Mouse (Mus musculus): ENCODE data around the gene Vps53. TPM values are rescaled to one million over a fixed set of nuclear protein-coding genes. Genes with fewer than 3 reads are reported as not detected.

Vps53 gene
- total RNA-seq, 2 experiments from 2014 or later = 67.5 to 77.7 TPM

DNA sequence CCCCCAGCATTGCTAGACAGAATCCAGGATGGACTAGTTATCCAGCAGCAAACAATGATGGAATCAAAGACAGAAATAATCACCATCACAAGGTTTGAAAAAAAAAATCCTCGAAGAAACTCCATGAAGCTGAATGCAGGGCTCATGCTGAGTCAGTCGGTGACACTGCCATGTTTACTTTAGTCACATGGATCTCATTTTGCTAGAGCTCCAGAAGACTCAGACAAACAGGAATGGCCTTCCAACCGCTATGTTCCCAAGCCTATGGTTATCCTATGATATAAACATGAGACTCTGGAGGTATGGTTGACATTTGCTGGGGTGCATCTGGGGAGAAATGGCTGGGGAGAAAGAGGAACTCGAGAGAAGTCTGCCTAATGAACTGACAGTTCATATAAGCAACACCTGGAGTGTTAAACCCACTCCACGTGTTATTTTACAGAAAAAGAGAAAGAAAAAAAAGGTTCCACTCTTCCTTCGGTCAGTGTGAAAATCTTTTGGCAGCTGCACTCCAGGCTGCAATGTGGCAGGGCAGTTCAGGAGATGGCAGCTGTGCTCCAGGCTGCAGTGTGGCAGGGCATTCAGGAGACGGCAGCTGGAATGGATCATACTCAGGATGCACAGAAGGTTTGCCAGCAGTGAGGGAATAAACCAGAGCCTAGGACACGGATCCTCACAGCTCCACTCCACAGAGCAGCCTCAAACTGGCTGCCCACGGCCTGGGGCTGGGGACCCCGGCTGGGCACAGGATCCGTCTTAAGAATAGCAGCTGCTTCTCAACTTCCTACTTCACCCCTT is 105.0 kb downstream of the Vps53 start:
- intact Hi-C loops (cut with DNase I) = loop anchor here (10.0 kb wide), 1 partner anchor 290 kb away; no protein-coding TSS in a partner anchor
- DNase-seq (ENCODE audit: low spot score in 2 of 2) = no peak

DNA sequence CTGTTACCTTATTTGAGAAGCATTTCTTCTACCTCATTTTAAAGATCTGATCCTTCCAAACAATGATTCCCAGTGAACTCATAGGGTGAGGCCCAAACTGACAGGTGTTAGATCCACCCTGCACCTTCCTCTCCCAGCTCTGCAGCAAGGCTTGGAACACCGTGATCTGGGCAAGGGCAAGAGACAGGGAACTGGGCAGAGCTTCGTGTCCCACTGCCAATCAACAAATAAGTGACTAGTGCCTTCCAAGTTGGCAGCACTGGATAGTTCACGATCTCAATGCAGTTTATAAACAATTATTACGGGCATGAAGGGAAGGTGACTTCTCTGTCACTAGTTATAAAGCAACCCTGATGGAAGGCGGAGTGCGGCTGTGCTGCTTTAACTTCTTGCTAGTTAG is 109.6 kb downstream of the Vps53 start:
- intact Hi-C loops (cut with DNase I) = loop anchor here (10.0 kb wide), 1 partner anchor 285 kb away; no protein-coding TSS in a partner anchor
- DNase-seq (ENCODE audit: low spot score in 2 of 2) = no peak

DNA sequence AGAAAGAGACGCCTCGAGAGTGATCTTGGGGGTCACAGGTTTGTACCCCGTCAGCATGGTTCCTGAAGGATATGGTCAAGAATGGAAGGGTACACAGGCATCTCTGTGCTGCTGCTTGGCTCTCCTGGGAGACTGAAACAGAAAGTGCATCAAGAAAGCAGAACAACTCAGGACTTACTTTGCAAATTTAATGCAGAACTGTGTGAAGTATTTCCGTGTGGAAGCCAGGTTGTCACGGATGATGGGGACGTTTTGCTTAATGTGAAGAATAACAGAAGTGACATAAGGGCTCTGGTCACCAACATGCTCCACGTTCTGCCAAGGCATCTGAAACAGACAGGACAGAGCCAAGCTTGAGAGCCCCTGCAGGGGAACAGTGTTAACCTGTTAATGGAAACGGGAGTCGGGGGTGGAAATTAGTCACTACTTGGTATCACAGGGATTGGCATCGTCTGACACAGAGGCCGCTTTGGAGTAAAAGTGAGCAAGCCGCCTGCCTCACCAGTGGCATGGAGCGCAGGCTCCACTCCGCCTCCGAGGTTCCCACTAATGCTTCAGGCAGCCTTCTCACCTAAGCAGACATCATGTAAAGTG is 112.8 kb downstream of the Vps53 start:
- intact Hi-C loops (cut with DNase I) = no loop called here
- no peak for DNase-seq (ENCODE audit: low spot score in 2 of 2)

GRCm38 (mm10) chr11:76065521-76066095 is 113.8 kb downstream of the Vps53 start:
- DNase-seq (ENCODE audit: low spot score in 2 of 2) = no peak
- intact Hi-C loops (cut with DNase I) = no loop called here

DNA sequence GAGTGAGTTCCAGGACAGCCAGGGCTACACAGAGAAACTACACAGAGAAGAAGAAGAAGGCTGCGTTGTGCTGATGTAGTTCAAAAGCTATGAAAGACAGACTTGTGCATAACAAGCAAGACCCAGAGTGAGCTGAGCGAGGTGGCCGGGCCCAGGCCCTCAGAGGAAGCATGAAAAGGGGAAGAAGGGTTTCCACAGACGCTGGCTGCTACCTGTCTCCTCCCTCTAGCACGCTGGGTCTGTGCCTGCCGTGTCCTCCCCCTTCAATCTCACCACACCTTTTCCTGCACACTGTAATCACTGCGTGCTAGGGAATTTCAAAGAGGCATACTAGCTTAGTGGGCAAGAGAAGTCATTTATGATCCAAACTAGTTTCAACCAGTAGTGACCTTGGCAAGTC is 115.0 kb downstream of the Vps53 start:
- intact Hi-C loops (cut with DNase I) = no loop called here
- DNase-seq (ENCODE audit: low spot score in 2 of 2) = no peak

DNA sequence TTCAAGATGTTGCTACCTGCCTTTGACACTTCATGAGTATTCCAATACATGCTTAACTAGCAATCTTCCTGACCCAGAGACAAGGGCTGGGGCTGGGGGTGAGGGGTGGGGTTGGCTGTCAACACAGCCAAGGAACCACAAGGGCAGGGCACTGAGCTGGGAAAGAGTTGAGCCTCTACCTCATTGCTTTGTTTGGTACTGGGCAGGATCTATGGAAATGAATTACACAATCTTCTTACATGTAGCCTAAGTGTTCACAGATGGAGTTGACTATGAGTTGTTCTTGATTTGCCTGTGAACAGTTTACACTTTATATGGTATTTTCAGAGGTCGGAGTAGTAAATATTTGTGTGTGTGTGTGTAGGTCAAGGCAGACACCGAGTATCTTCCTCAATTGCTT is 118.5 kb downstream of the Vps53 start:
- no peak for DNase-seq (ENCODE audit: low spot score in 2 of 2)
- intact Hi-C loops (cut with DNase I) = no loop called here

DNA sequence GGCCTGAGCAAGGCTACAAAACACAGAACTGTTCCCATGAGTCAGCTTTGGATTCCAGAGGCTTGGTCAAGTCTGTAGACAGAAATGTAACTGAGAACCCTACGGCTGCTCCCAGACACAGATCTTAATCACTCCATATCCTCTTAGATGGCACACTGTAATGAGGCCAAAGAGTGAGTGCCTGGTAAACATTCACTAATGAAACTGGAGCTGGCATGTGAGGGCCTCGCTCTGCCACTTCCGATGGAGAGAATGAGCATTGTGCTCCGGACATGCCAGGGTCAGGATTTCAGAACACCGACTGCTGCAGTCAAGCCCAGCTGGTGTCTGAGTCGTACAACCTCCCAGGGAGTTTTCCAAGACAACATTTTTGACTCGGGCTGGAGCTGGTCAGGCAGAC is 119.5 kb downstream of the Vps53 start:
- DNase-seq (ENCODE audit: low spot score in 2 of 2) = no peak
- intact Hi-C loops (cut with DNase I) = no loop called here

GRCm38 (mm10) chr11:76056487-76056886 is 123.0 kb downstream of the Vps53 start:
- DNase-seq (ENCODE audit: low spot score in 2 of 2) = no peak
- intact Hi-C loops (cut with DNase I) = no loop called here

- no peak for DNase-seq (ENCODE audit: low spot score in 2 of 2)
Measured at GRCm38 (mm10) chr11:76052496-76052895, 127.0 kb downstream of the Vps53 start.

GRCm38 (mm10) chr11:76050967-76051512 is 128.4 kb downstream of the Vps53 start:
- intact Hi-C loops (cut with DNase I) = no loop called here
- no peak for DNase-seq (ENCODE audit: low spot score in 2 of 2)

More at GRCm38 (mm10) chr11:76052496-76052895, 127.0 kb downstream of the Vps53 start:
- intact Hi-C loops (cut with DNase I) = no loop called here

- no peak for DNase-seq (ENCODE audit: low spot score in 2 of 2)
- intact Hi-C loops (cut with DNase I) = no loop called here
Measured at GRCm38 (mm10) chr11:76050509-76050908, 128.9 kb downstream of the Vps53 start.

DNA sequence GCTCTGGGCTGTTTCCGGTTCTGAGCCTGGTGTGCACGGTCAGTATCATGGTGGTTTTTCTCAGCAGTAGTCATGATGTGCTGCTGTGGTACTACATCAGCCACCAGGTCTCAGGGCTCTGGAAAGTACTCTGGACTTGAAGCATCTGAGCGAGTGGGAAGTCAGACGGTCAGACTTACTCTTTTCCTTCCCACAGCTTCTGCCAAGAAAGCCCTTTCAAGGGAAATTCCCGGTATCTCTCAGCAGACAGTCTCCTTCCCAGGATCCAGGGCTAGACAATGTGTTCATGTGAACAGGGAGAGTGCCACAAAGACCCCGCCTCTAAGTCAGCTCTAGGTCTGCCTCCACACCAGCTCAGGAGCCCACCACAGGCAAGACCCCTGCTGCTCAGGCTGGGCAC is 134.1 kb downstream of the Vps53 start:
- DNase-seq (ENCODE audit: low spot score in 2 of 2) = no peak
- intact Hi-C loops (cut with DNase I) = no loop called here

GRCm38 (mm10) chr11:76044468-76044867 is 135.0 kb downstream of the Vps53 start:
- intact Hi-C loops (cut with DNase I) = no loop called here
- no peak for DNase-seq (ENCODE audit: low spot score in 2 of 2)

GRCm38 (mm10) chr11:76042882-76043281 is 136.6 kb downstream of the Vps53 start:
- intact Hi-C loops (cut with DNase I) = no loop called here
- peak; percentile 68 to 85 for DNase-seq (ENCODE audit: low spot score in 2 of 2)

DNA sequence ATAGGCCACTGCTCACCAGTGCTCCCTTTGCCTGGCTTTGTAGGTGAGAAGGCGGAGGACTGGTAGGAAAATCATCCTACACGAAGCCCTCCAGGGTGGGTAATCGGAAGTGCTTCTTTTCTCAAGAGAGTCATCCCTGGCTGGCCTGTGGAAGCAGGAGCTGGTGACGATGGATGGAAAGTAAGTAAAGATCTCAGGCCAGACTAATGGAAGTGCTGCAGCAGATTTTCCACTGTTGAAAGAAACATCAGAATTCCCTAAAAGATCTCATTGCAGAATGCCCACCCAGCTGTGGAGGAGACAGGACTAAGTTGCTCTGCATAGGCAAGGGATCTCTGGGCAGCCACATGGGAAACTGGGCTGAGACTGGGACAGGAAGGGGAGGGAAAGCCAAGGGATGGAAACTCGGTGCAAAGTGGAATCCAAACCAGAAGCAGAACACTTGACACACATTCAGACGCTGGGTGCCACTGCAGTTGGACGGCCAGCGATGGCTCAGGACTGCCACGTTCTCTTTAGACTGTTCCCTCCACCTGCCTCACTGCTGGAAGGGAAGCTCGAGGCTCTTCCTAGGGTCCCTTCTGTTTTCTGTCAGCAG is 137.3 kb downstream of the Vps53 start:
- intact Hi-C loops (cut with DNase I) = no loop called here
- DNase-seq (ENCODE audit: low spot score in 2 of 2) = no peak

GRCm38 (mm10) chr11:76040761-76041376 is 138.6 kb downstream of the Vps53 start:
- DNase-seq (ENCODE audit: low spot score in 2 of 2) = no peak
- intact Hi-C loops (cut with DNase I) = no loop called here

GRCm38 (mm10) chr11:76040106-76040505 is 139.3 kb downstream of the Vps53 start:
- intact Hi-C loops (cut with DNase I) = no loop called here
- no peak for DNase-seq (ENCODE audit: low spot score in 2 of 2)

- intact Hi-C loops (cut with DNase I) = no loop called here
- no peak for DNase-seq (ENCODE audit: low spot score in 2 of 2)
Measured at GRCm38 (mm10) chr11:76039271-76040053, 140.0 kb downstream of the Vps53 start.

All from left cerebral cortex, postnatal 14 days (tissue).